Mouse (Mus musculus): ENCODE measurements around the gene Rhpn2. TPM values are rescaled to one million over a fixed set of nuclear protein-coding genes. Genes with fewer than 3 reads are reported as not detected.

Gene Rhpn2
- polyA plus RNA-seq, 1 experiment from 2014 or later, result 3.7 TPM

GRCm38 (mm10) chr7:35388694-35389093 lies 54.7 kb downstream of the Rhpn2 start:
- H3K9me3 ChIP-seq (ENCODE audit: control insufficient read depth, low read length), result no peaks in the 10 kb centered on the region
- H3K4me1 ChIP-seq (replicated peaks; ENCODE audit: control insufficient read depth, insufficient read depth, low read length), result no peaks in the 10 kb centered on the region
- H3K4me2 ChIP-seq (replicated peaks; ENCODE audit: low read depth, low read length), result no peak overlapping the region
- H3K9ac ChIP-seq (ENCODE audit: low read depth, low read length), result no peak overlapping the region
- WGBS, result 66% methylated on average over 6 of the region's 6 CpGs
- no peak overlapping the region for H3K27ac ChIP-seq (ENCODE audit: low read depth, low read length)
- ATAC-seq (ENCODE audit: low FRiP score) (no peak), DNase-seq (ENCODE audit: low spot score) (no peak)
- H3K4me3 ChIP-seq (ENCODE audit: low read depth, low read length), result no peak overlapping the region
- peaks cover 4% of the 10 kb centered on the region; the same call in 1 of the 2 replicates for H3K36me3 ChIP-seq (ENCODE audit: control insufficient read depth, insufficient read depth, low read length)
- no peaks in the 10 kb centered on the region for H3K27me3 ChIP-seq (ENCODE audit: control insufficient read depth, insufficient read depth, low read length)

GRCm38 (mm10) chr7:35392935-35393334 lies 59.0 kb downstream of the Rhpn2 start:
- WGBS, result 63% methylated on average over 5 of the region's 5 CpGs
- Histone ChIP-seq H3K27ac (ENCODE audit: low read depth, low read length) (no peak overlapping the region), H3K4me1 (replicated peaks; ENCODE audit: control insufficient read depth, insufficient read depth, low read length) (peaks cover 8% of the 10 kb centered on the region), H3K4me3 (ENCODE audit: low read depth, low read length) (no peak overlapping the region), H3K4me2 (replicated peaks; ENCODE audit: low read depth, low read length) (no peak overlapping the region), H3K36me3 (ENCODE audit: control insufficient read depth, insufficient read depth, low read length) (peaks cover 4% of the 10 kb centered on the region; the same call in 1 of the 2 replicates), H3K27me3 (ENCODE audit: control insufficient read depth, insufficient read depth, low read length) (no peaks in the 10 kb centered on the region), H3K9ac (ENCODE audit: low read depth, low read length) (no peak overlapping the region), H3K9me3 (ENCODE audit: control insufficient read depth, low read length) (no peaks in the 10 kb centered on the region)
- DNase-seq (ENCODE audit: low spot score) (peak; percentile 37), ATAC-seq (ENCODE audit: low FRiP score) (no peak)

GRCm38 (mm10) chr7:35395734-35396456 lies 61.9 kb downstream of the Rhpn2 start:
- 17% methylated on average over 17 of the region's 17 CpGs for WGBS
- H3K36me3 ChIP-seq (ENCODE audit: control insufficient read depth, insufficient read depth, low read length), result peaks cover 8% of the 10 kb centered on the region

GRCm38 (mm10) chr7:35396542-35397168 lies 62.7 kb downstream of the Rhpn2 start, which contains the start of the genes Faap24 and Cep89:
TSS of gene Faap24 (minus strand) at chr7:35396836.
TSS of gene Cep89 (plus strand) at chr7:35397035.
- H3K4me1 ChIP-seq (replicated peaks; ENCODE audit: control insufficient read depth, insufficient read depth, low read length), result peaks cover 9% of the 10 kb centered on the region
- H3K4me2 ChIP-seq (replicated peaks; ENCODE audit: low read depth, low read length), result peak within 1 kb of the TSS; percentile 68
- peak within 1 kb of the TSS; percentile 66 for H3K9ac ChIP-seq (ENCODE audit: low read depth, low read length)
- peak; percentile 99 for DNase-seq (ENCODE audit: low spot score)
- H3K36me3 ChIP-seq (ENCODE audit: control insufficient read depth, insufficient read depth, low read length), result peaks cover 12% of the 10 kb centered on the region
- ATAC-seq (ENCODE audit: low FRiP score), result peak; percentile 99
- no peaks in the 10 kb centered on the region for H3K27me3 ChIP-seq (ENCODE audit: control insufficient read depth, insufficient read depth, low read length)
- peak within 1 kb of the TSS; percentile 74 for H3K4me3 ChIP-seq (ENCODE audit: low read depth, low read length)
- under 1% methylated on average over 28 of the region's 28 CpGs for WGBS
- no peaks in the 10 kb centered on the region for H3K9me3 ChIP-seq (ENCODE audit: control insufficient read depth, low read length)
- 0 out of 2 replicates have a peak within 1 kb of the TSS, but pooled peaks have one; percentile 30 for H3K27ac ChIP-seq (ENCODE audit: low read depth, low read length)

More at GRCm38 (mm10) chr7:35395734-35396456, 61.9 kb downstream of the Rhpn2 start:
- Histone ChIP-seq H3K4me2 (replicated peaks; ENCODE audit: low read depth, low read length) (peak overlapping the region; percentile 68), H3K9me3 (ENCODE audit: control insufficient read depth, low read length) (no peaks in the 10 kb centered on the region), H3K27me3 (ENCODE audit: control insufficient read depth, insufficient read depth, low read length) (no peaks in the 10 kb centered on the region), H3K4me3 (ENCODE audit: low read depth, low read length) (peak overlapping the region; percentile 74), H3K27ac (ENCODE audit: low read depth, low read length) (no peak overlapping the region), H3K4me1 (replicated peaks; ENCODE audit: control insufficient read depth, insufficient read depth, low read length) (peaks cover 9% of the 10 kb centered on the region), H3K9ac (ENCODE audit: low read depth, low read length) (peak overlapping the region; percentile 66)
- peak; percentile 8; the same call in 1 of the 2 replicates for ATAC-seq (ENCODE audit: low FRiP score)
- DNase-seq (ENCODE audit: low spot score), result no peak

- H3K4me2 ChIP-seq (replicated peaks; ENCODE audit: low read depth, low read length), result no peak overlapping the region
- WGBS, result 72% methylated on average over 4 of the region's 4 CpGs
- no peak overlapping the region for H3K4me3 ChIP-seq (ENCODE audit: low read depth, low read length)
- H3K36me3 ChIP-seq (ENCODE audit: control insufficient read depth, insufficient read depth, low read length), result peaks cover 9% of the 10 kb centered on the region
- no peaks in the 10 kb centered on the region for H3K27me3 ChIP-seq (ENCODE audit: control insufficient read depth, insufficient read depth, low read length)
- H3K9me3 ChIP-seq (ENCODE audit: control insufficient read depth, low read length), result no peaks in the 10 kb centered on the region
- no peak for DNase-seq (ENCODE audit: low spot score)
- H3K27ac ChIP-seq (ENCODE audit: low read depth, low read length), result no peak overlapping the region
- no peak overlapping the region for H3K9ac ChIP-seq (ENCODE audit: low read depth, low read length)
- H3K4me1 ChIP-seq (replicated peaks; ENCODE audit: control insufficient read depth, insufficient read depth, low read length), result peaks cover 6% of the 10 kb centered on the region
- ATAC-seq (ENCODE audit: low FRiP score), result no peak
Observed at GRCm38 (mm10) chr7:35401169-35401568, 67.2 kb downstream of the Rhpn2 start.

GRCm38 (mm10) chr7:35415226-35415625 lies 81.3 kb downstream of the Rhpn2 start:
- no peak for ATAC-seq (ENCODE audit: low FRiP score)
- 64% methylated on average over 5 of the region's 5 CpGs for WGBS
- H3K27me3 ChIP-seq (ENCODE audit: control insufficient read depth, insufficient read depth, low read length), result no peaks in the 10 kb centered on the region
- no peaks in the 10 kb centered on the region for H3K9me3 ChIP-seq (ENCODE audit: control insufficient read depth, low read length)
- H3K4me1 ChIP-seq (replicated peaks; ENCODE audit: control insufficient read depth, insufficient read depth, low read length), result no peaks in the 10 kb centered on the region
- no peak overlapping the region for H3K27ac ChIP-seq (ENCODE audit: low read depth, low read length)
- H3K36me3 ChIP-seq (ENCODE audit: control insufficient read depth, insufficient read depth, low read length), result 0 out of 2 replicates have a peak, but pooled peaks cover 2% of the 10 kb centered on the region
- no peak overlapping the region for H3K4me2 ChIP-seq (replicated peaks; ENCODE audit: low read depth, low read length)
- no peak for DNase-seq (ENCODE audit: low spot score)
- H3K9ac ChIP-seq (ENCODE audit: low read depth, low read length), result no peak overlapping the region
- no peak overlapping the region for H3K4me3 ChIP-seq (ENCODE audit: low read depth, low read length)

GRCm38 (mm10) chr7:35415801-35416653 lies 82.1 kb downstream of the Rhpn2 start:
- no peaks in the 10 kb centered on the region for H3K4me1 ChIP-seq (replicated peaks; ENCODE audit: control insufficient read depth, insufficient read depth, low read length)
- 80% methylated on average over 9 of the region's 9 CpGs for WGBS
- H3K4me3 ChIP-seq (ENCODE audit: low read depth, low read length), result no peak overlapping the region
- H3K9ac ChIP-seq (ENCODE audit: low read depth, low read length), result no peak overlapping the region
- H3K4me2 ChIP-seq (replicated peaks; ENCODE audit: low read depth, low read length), result no peak overlapping the region
- H3K36me3 ChIP-seq (ENCODE audit: control insufficient read depth, insufficient read depth, low read length), result 0 out of 2 replicates have a peak, but pooled peaks cover 2% of the 10 kb centered on the region
- H3K27me3 ChIP-seq (ENCODE audit: control insufficient read depth, insufficient read depth, low read length), result no peaks in the 10 kb centered on the region
- DNase-seq (ENCODE audit: low spot score), result no peak
- H3K9me3 ChIP-seq (ENCODE audit: control insufficient read depth, low read length), result no peaks in the 10 kb centered on the region
- ATAC-seq (ENCODE audit: low FRiP score), result no peak
- H3K27ac ChIP-seq (ENCODE audit: low read depth, low read length), result no peak overlapping the region

- DNase-seq (ENCODE audit: low spot score), result no peak
- Histone ChIP-seq H3K9ac (ENCODE audit: low read depth, low read length) (no peak overlapping the region), H3K4me1 (replicated peaks; ENCODE audit: control insufficient read depth, insufficient read depth, low read length) (no peaks in the 10 kb centered on the region), H3K4me3 (ENCODE audit: low read depth, low read length) (no peak overlapping the region), H3K36me3 (ENCODE audit: control insufficient read depth, insufficient read depth, low read length) (peaks cover 5% of the 10 kb centered on the region), H3K4me2 (replicated peaks; ENCODE audit: low read depth, low read length) (no peak overlapping the region), H3K27ac (ENCODE audit: low read depth, low read length) (no peak overlapping the region), H3K27me3 (ENCODE audit: control insufficient read depth, insufficient read depth, low read length) (no peaks in the 10 kb centered on the region), H3K9me3 (ENCODE audit: control insufficient read depth, low read length) (no peaks in the 10 kb centered on the region)
- WGBS, result 88% methylated on average over 5 of the region's 5 CpGs
- no peak for ATAC-seq (ENCODE audit: low FRiP score)
Observed at GRCm38 (mm10) chr7:35416654-35416948, 82.6 kb downstream of the Rhpn2 start.
